Mouse (Mus musculus): ENCODE results near the gene Atm. TPM values are rescaled to one million over a fixed set of nuclear protein-coding genes. Genes with fewer than 3 reads are reported as not detected.

Gene Atm
- polyA plus RNA-seq (2016; fragmentation: Nextera tagmentation; extraction: Ambion mirVana), result 10.0 and 10.9 TPM in 2 replicates

DNA sequence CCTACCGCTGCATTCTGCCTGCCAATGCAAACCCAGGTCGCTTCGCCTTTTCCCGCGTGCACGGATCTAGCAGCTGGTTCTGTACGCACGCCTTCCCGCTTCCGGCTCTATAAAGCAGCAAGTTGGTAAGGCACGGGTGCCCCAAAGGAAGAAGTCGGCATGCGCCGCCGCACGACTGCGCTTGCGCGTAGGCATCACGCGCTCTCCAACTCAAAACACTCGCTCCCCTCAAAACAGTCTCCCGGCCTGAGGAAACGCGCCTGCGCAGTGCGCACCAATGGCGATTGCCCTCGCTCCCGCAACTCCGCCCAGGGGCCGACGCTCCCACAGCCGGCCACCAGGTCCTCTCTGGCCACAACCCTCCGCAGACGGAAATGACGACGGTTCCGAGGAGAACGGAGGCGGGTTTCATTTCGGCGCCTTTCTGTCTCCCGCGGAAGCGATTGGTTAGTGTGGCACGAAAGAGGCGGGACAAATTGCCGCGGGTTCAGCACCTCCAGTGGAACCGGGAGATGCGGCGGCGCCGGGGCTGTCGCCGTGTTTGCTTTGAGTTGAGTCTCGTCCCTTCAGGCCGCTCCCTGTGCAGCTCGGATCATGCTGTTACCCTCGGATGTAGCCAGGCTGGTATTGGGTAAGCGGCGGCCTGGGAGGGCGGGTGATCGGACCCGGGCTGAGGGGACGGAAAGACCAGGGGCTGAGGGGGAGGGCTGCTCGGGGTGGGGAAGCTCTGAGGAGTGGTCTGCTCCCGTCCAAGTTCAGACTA, at the start of gene Atm, which contains the start of gene Npat:
TSS of gene Atm (minus strand) at position 183 of the 763 bp plus-strand sequence.
TSS of gene Npat (plus strand) at position 490 of the 763 bp plus-strand sequence.
- H3K4me2 ChIP-seq, result peak within 1 kb of the TSS; percentile 97
- H3K4me3 ChIP-seq, result peak within 1 kb of the TSS; percentile 93
- H3K4me1 ChIP-seq (replicated peaks), result peaks cover 16% of the 10 kb centered on the region
- under 1% methylated on average over 69 of the region's 69 CpGs for WGBS
- peak within 1 kb of the TSS; percentile 98 for H3K27ac ChIP-seq (ENCODE audit: poor library complexity, severe bottlenecking)
- H3K27me3 ChIP-seq (replicated peaks), result no peaks in the 10 kb centered on the region
- H3K36me3 ChIP-seq, result peaks cover 9% of the 10 kb centered on the region; the same call in 1 of the 2 replicates
- no peaks in the 10 kb centered on the region for H3K9me3 ChIP-seq (replicated peaks)
- H3K9ac ChIP-seq, result peak within 1 kb of the TSS; percentile 97
- peak; percentile 99 for ATAC-seq (ENCODE audit: insufficient number of reproducible peaks, low FRiP score)

DNA sequence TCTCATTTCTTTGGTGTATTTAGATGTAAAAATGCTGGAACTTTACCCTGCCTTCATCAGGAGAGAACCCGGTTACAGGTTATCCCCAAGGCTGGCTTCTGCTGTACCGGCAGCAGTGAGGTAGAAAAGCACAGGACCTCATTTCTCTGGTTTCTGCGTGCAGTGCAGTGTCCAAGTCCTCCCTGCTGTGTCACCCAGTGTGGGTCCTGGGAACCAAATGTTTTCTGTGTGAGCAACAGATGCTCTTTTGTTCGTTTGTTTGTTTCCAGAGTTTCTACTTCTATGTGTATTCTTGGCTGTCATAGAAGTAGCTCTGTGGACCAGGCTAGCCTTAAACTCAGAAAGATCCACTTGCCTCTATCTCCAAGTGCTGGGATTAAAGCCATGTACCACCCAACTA, 45.3 kb upstream of the Atm start:
- peaks cover 80% of the 10 kb centered on the region for H3K36me3 ChIP-seq
- 84% methylated on average over 4 of the region's 4 CpGs for WGBS
- no peak overlapping the region for H3K4me2 ChIP-seq
- no peaks in the 10 kb centered on the region for H3K4me1 ChIP-seq (replicated peaks)
- ATAC-seq (ENCODE audit: insufficient number of reproducible peaks, low FRiP score), result no peak
- H3K27ac ChIP-seq (ENCODE audit: poor library complexity, severe bottlenecking), result no peak overlapping the region
- no peaks in the 10 kb centered on the region; the same call in 1 of the 2 replicates for H3K9me3 ChIP-seq (replicated peaks)
- H3K9ac ChIP-seq, result no peak overlapping the region
- H3K4me3 ChIP-seq, result no peak overlapping the region
- H3K27me3 ChIP-seq (replicated peaks), result no peaks in the 10 kb centered on the region

DNA sequence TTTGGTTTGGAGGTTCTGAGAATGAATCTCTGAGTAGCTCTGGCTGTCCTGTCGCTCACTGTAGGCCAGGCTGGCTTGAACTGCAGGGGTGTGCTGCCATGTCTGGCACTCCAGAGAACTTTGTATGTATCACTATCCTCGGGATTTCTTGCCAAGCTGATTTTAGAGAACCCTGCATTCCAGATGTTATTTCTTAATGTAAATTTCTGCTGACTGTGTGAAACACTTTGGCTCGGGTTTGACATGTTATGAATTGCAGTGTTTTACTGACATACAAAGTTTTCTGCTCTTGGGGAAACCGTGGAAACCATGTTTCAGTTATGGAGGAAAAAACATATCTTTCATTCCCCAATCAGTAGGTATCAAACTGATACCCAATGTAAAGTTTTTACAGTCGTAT, 39.2 kb upstream of the Atm start:
- WGBS, result 87% methylated on average over 5 of the region's 5 CpGs

DNA sequence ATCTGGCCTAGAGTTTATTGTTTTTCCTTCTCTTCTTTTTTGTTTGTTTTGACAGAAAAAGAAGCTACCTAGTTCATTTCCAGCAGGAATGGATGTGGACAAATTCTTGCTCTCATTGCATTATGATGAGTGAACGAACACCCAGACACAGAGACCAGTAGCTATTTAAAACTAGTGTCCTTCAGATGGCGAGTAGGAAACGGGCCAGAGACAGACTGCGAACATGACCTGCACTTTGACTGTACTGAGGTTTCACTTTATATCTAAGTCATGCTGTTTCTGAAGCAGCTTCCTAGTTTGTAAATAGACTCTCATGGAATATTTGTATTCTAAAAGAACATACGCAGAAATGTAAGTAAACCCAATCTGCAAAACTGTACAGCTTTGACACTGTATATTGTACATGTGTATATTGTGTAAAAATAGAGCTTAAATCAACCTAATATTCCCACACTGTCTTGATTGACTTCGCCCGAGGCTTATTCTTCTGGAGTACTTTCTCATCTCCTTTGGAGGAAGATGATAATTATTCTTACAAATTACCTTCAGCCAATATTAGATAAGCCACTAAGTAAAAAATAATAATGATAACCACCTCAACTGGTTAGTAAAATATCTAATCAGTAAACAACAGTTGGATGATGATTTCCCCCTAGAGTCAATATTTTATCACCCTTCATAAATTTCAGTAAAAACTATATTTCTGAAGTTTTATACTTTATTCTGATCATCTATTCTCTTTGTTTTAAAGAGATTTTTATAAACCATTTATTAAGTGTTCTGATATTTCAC, 36.2 kb upstream of the Atm start:
- Histone ChIP-seq H3K4me1 (replicated peaks) (no peaks in the 10 kb centered on the region), H3K4me2 (no peak overlapping the region), H3K27me3 (replicated peaks) (no peaks in the 10 kb centered on the region), H3K36me3 (peaks cover 52% of the 10 kb centered on the region), H3K4me3 (no peak overlapping the region), H3K9ac (no peak overlapping the region), H3K9me3 (replicated peaks) (no peaks in the 10 kb centered on the region), H3K27ac (ENCODE audit: poor library complexity, severe bottlenecking) (no peak overlapping the region)
- WGBS, result 78% methylated on average over 7 of the region's 7 CpGs
- no peak for ATAC-seq (ENCODE audit: insufficient number of reproducible peaks, low FRiP score)

More for the DNA sequence above, 39.2 kb upstream of the Atm start:
- no peak overlapping the region for H3K4me2 ChIP-seq
- H3K27me3 ChIP-seq (replicated peaks), result no peaks in the 10 kb centered on the region
- no peak overlapping the region for H3K27ac ChIP-seq (ENCODE audit: poor library complexity, severe bottlenecking)
- H3K36me3 ChIP-seq, result peaks cover 58% of the 10 kb centered on the region
- no peak for ATAC-seq (ENCODE audit: insufficient number of reproducible peaks, low FRiP score)
- no peak overlapping the region for H3K4me3 ChIP-seq
- H3K9me3 ChIP-seq (replicated peaks), result no peaks in the 10 kb centered on the region
- no peak overlapping the region for H3K9ac ChIP-seq
- no peaks in the 10 kb centered on the region for H3K4me1 ChIP-seq (replicated peaks)

DNA sequence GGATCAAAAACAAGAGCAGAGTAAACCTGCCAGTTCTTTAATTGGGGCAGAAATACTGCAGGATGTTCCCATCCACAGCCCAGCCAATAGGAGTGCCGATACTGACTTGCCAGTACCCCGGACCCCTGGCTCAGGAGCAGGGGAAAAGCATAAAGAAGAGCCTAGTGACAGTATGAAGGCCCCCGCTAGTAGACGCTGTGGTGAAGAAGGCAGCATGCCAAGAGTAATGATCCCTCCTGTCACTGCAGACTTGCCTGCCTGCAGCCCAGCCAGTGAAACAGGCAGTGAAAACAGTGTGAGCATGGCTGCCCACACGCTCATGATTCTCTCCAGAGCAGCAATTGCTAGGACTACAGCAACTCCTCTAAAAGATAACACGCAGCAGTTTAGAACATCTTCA, 34.1 kb upstream of the Atm start:
- ATAC-seq (ENCODE audit: insufficient number of reproducible peaks, low FRiP score), result no peak
- Histone ChIP-seq H3K27ac (ENCODE audit: poor library complexity, severe bottlenecking) (no peak overlapping the region), H3K4me2 (no peak overlapping the region), H3K9me3 (replicated peaks) (no peaks in the 10 kb centered on the region), H3K4me3 (no peak overlapping the region), H3K9ac (no peak overlapping the region), H3K36me3 (peaks cover 61% of the 10 kb centered on the region), H3K27me3 (replicated peaks) (no peaks in the 10 kb centered on the region), H3K4me1 (replicated peaks) (no peaks in the 10 kb centered on the region)
- WGBS, result 88% methylated on average over 6 of the region's 6 CpGs

DNA sequence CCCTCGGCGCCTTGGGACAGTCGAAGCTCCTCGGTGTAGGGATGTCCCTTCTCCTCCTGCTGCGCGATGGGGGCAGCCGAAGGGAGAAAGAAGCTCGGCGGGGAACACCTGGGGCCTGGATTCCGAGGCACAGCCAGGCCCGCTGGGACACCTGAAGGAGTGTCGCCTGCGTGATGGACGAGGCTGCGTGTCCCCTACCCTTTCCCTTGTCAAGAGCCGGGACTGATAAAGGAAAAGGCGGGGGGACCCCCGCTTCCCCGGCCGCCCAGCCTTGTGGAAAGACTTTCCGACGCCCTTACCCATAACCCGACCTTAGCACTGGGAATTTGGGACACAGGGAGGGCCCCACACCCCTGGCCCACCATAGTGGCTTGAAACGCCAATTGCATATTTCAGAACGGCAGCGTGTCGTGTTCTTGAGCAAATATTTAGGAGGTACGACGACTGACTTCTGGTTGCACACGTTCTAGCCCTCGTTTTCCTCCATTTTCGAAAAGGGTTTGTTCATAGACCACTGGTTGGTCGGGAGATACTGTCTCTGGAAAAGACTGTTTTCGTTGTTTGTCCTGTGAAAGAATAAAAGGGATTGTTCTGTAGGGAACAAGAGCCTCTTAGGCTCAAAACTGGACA, 911 bp upstream of the Atm start:
- Histone ChIP-seq H3K27me3 (replicated peaks) (no peaks in the 10 kb centered on the region), H3K9ac (peak overlapping the region; percentile 97), H3K9me3 (replicated peaks) (no peaks in the 10 kb centered on the region), H3K27ac (ENCODE audit: poor library complexity, severe bottlenecking) (peak overlapping the region; percentile 98), H3K36me3 (0 out of 2 replicates have a peak, but pooled peaks cover 6% of the 10 kb centered on the region), H3K4me1 (replicated peaks) (peaks cover 16% of the 10 kb centered on the region), H3K4me3 (peak overlapping the region; percentile 93), H3K4me2 (peak overlapping the region; percentile 97)
- ATAC-seq (ENCODE audit: insufficient number of reproducible peaks, low FRiP score), result no peak
- 1% methylated on average over 31 of the region's 34 CpGs for WGBS

DNA sequence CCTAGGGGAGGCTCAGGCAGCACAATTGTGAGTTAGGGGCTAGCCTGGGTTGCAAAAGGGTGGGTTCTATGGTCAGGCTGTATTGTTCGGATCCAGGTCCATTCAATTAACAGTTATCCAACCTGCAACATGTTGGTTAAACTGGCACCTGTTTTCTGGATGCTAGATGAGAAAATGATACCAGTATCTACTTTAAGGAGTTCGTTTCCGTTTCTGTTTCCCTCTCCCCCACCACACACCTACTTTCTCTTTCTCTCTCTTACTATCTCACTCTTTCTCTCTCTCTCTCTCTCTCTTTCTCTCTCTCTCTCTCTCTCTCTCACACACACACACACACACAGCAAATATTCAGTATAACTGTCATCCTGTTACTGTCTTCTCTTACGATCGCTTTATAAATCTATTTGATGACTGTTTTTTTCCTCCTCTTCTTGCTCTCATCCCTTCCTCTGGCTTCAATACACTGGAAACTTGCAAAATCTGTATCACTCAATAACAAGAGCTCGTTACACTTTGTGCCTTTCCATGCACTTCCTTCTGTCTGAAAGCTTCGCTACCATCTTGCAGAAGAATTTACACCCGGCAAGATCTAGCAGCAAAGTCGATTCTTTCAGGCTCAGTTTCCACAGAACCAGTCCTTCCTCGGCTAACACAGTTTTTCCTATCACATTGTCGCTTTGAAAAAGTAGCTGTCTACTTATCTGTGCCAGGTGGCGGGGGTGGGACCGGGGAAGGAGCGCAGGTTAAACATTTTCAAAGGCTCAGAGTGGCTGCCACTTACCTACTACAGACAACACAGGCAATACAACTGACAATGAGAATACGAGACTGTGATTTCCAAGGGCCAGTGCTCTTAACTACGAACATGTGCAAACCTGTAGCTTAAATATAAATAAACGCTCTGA, 872 bp downstream of the Atm start:
- H3K4me3 ChIP-seq, result peak overlapping the region; percentile 93
- peaks cover 16% of the 10 kb centered on the region for H3K36me3 ChIP-seq
- ATAC-seq (ENCODE audit: insufficient number of reproducible peaks, low FRiP score), result no peak

DNA sequence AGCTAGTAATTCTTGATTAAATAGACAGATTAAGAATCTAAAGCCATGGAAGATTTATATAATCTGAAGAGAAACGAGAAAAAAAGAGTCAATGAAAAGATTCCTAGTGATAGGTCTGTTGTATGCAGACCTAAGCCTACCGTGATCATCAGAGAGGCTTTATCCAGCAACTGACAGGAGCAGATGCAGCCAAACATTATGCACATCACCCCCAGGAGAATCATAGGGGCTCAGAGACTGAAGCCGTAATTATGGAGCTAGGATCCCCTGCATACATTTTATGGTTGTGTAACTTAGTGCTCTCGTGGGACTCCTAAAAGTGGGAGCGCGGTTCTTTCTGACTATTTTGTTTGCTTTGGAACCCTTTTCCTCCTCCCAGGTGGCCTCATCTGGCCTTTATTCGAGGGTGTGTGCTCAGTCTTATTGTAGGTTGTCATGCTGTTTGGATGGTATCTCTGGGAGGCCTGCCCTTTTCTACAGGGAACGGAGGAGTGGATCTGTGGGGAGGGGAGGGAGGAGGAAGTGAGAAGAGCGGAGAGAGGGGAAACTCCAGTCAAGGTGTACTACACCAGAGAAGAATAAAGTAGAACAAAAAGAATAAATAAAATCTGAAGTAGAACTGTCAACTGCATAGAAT, 19.0 kb downstream of the Atm start:
- H3K4me1 ChIP-seq (replicated peaks), result no peaks in the 10 kb centered on the region
- WGBS, result 71% methylated on average over 9 of the region's 9 CpGs
- ATAC-seq (ENCODE audit: insufficient number of reproducible peaks, low FRiP score), result no peak

More for the DNA sequence above, 872 bp downstream of the Atm start:
- no peaks in the 10 kb centered on the region for H3K9me3 ChIP-seq (replicated peaks)
- WGBS, result 15% methylated on average over 17 of the region's 17 CpGs
- H3K9ac ChIP-seq, result peak overlapping the region; percentile 69
- no peaks in the 10 kb centered on the region for H3K27me3 ChIP-seq (replicated peaks)
- H3K27ac ChIP-seq (ENCODE audit: poor library complexity, severe bottlenecking), result peak overlapping the region; percentile 89
- peak overlapping the region; percentile 97 for H3K4me2 ChIP-seq
- H3K4me1 ChIP-seq (replicated peaks), result peaks cover 16% of the 10 kb centered on the region

DNA sequence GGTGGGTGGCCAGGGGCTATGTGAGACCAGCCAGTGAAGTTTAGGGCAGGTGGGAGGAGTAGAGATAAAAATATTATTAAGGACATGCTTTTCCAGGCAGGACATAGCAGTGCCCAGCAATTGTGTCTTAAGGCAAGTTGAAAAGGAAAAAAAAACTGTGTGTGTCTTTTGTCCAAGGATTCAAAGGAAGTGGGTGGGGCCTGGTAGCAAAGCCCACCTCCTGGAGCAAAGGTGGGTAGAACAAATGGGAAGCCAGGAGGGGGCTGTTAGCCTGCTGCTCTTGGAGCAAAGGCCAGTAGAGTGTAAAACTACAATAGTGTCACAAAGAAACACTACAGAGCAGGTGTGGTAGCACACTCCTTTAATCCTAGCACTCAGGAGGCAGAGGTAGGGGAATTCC, 22.4 kb downstream of the Atm start:
- Histone ChIP-seq H3K9me3 (replicated peaks) (no peaks in the 10 kb centered on the region), H3K27me3 (replicated peaks) (no peaks in the 10 kb centered on the region), H3K4me2 (no peak overlapping the region), H3K9ac (no peak overlapping the region), H3K36me3 (peaks cover 17% of the 10 kb centered on the region), H3K4me3 (no peak overlapping the region), H3K4me1 (replicated peaks) (no peaks in the 10 kb centered on the region), H3K27ac (ENCODE audit: poor library complexity, severe bottlenecking) (no peak overlapping the region)
- ATAC-seq (ENCODE audit: insufficient number of reproducible peaks, low FRiP score), result no peak

More for the DNA sequence above, 19.0 kb downstream of the Atm start:
- H3K4me3 ChIP-seq, result no peak overlapping the region
- no peak overlapping the region; the same call in 1 of the 2 replicates for H3K9ac ChIP-seq
- no peak overlapping the region for H3K27ac ChIP-seq (ENCODE audit: poor library complexity, severe bottlenecking)
- no peak overlapping the region for H3K4me2 ChIP-seq
- H3K36me3 ChIP-seq, result peaks cover 12% of the 10 kb centered on the region
- H3K27me3 ChIP-seq (replicated peaks), result no peaks in the 10 kb centered on the region
- H3K9me3 ChIP-seq (replicated peaks), result no peaks in the 10 kb centered on the region

DNA sequence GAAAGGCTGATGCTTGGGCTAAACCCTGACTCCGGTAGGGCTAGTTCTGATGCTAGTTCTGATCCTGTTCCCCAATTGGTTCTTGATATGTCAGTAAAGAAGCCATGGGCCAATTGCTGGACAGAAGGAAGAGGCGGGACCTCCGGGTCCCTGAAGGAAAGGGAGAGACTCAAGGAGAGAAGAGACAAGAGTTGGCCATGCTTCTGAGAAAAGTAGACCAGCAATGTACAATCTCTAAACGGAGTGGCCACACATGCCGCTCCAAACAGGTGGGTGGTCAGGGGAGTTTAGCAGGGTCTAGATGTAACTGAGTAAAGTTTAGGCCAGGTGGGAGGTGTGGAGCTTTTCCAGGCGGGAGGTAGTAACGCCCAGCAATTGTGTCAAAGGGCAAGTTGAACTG, 28.5 kb downstream of the Atm start:
- H3K36me3 ChIP-seq, result peaks cover 36% of the 10 kb centered on the region
- H3K4me3 ChIP-seq, result no peak overlapping the region; the same call in 1 of the 2 replicates
- H3K9ac ChIP-seq, result no peak overlapping the region
- no peaks in the 10 kb centered on the region for H3K4me1 ChIP-seq (replicated peaks)
- H3K9me3 ChIP-seq (replicated peaks), result no peaks in the 10 kb centered on the region
- H3K27me3 ChIP-seq (replicated peaks), result no peaks in the 10 kb centered on the region
- no peak overlapping the region for H3K27ac ChIP-seq (ENCODE audit: poor library complexity, severe bottlenecking)
- 82% methylated on average over 7 of the region's 7 CpGs for WGBS
- no peak for ATAC-seq (ENCODE audit: insufficient number of reproducible peaks, low FRiP score)
- H3K4me2 ChIP-seq, result no peak overlapping the region
